Mouse (Mus musculus): ENCODE results near the gene Igf2bp2. TPM values are rescaled to one million over a fixed set of nuclear protein-coding genes. Genes with fewer than 3 reads are reported as not detected.

Igf2bp2 gene
- total and polyA plus RNA-seq, 2 experiments, result 0.37 to 0.81 TPM

DNA sequence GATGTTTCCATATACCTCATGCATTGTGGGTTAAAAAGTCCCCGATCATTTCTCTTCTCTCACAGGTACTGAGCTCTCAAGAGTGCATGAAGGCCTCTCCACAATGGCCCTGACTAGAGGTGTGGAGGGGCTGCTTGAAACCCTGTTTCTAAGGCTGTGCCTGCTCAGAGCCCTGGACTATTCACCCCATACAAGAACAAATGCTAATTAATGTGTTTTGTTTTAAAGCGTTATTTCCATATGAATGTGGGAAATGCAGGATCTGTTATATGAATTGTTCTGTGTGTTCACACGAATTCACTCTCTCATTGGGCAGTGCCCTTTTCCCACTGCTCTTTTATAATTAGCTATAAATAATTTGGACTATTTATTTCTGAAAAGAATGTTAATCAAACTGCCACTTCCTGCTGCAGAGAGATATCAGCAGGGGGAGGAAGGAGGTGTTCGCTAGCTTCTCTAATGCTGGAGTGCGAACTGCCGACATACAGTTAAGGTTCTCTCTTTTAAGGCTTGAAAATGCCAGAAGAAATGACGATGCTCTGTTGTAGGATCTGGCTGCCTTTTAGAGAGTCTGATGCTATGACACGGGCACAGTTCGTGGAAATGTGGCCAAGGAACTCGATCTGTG is 116.2 kb downstream of the Igf2bp2 start:
- no peak for DNase-seq (ENCODE audit: extremely low read depth, low read depth, low spot score)
- Histone ChIP-seq H3K36me3 (ENCODE audit: control insufficient read depth, insufficient read depth, low read length) (peaks cover 38% of the 10 kb centered on the region), H3K4me3 (ENCODE audit: insufficient read depth, low read depth, low read length) (no peak overlapping the region), H3K4me1 (ENCODE audit: control insufficient read depth, insufficient read depth, low read length) (no peaks in the 10 kb centered on the region), H3K27ac (replicated peaks; ENCODE audit: insufficient read depth, low read depth, low read length) (no peak overlapping the region), H3K27me3 (ENCODE audit: control insufficient read depth, insufficient read depth, low read length) (no peaks in the 10 kb centered on the region), H3K9ac (ENCODE audit: low read depth, low read length) (no peak overlapping the region), H3K79me2 (ENCODE audit: control insufficient read depth, insufficient read depth, low read length) (no peaks in the 10 kb centered on the region)
- no peak for TF ChIP-seq POLR2A (IDR thresholded peaks at IDR 0.05; ENCODE audit: extremely low read depth, insufficient read depth, low read length)
- TF ChIP-seq CTCF (IDR thresholded peaks at IDR 0.05; ENCODE audit: low read depth, low read length), result no peak
- WGBS, result 79% methylated on average over 10 of the region's 10 CpGs

GRCm38 (mm10) chr16:22045930-22046329 is 117.2 kb downstream of the Igf2bp2 start:
- 93% methylated on average over 3 of the region's 3 CpGs for WGBS

DNA sequence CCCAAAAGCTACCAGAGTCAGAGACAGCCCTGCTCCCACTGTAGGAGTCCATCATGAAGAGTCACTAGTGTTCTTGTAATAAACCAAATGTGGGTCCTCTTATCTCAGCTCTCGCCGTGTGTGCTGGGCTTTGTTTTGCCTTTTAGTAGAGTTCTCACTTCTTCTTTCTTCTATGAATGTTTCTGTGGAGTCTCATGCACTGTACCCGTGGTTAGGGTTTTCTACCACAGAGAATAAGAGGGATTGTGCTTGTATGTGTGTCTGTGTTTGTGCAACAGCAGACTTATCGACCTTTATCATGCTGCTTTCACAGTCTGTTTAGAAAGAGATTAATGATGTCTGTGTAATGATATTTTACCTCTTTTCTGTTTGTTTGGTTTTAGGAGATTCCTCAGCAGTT is 119.3 kb downstream of the Igf2bp2 start:
- peaks cover 53% of the 10 kb centered on the region for H3K36me3 ChIP-seq (ENCODE audit: control insufficient read depth, insufficient read depth, low read length)
- TF ChIP-seq POLR2A (IDR thresholded peaks at IDR 0.05; ENCODE audit: extremely low read depth, insufficient read depth, low read length), result no peak
- TF ChIP-seq CTCF (IDR thresholded peaks at IDR 0.05; ENCODE audit: low read depth, low read length), result no peak
- no peaks in the 10 kb centered on the region for H3K27me3 ChIP-seq (ENCODE audit: control insufficient read depth, insufficient read depth, low read length)

More at GRCm38 (mm10) chr16:22045930-22046329, 117.2 kb downstream of the Igf2bp2 start:
- H3K36me3 ChIP-seq (ENCODE audit: control insufficient read depth, insufficient read depth, low read length), result peaks cover 43% of the 10 kb centered on the region
- H3K4me1 ChIP-seq (ENCODE audit: control insufficient read depth, insufficient read depth, low read length), result no peaks in the 10 kb centered on the region
- no peak overlapping the region for H3K4me3 ChIP-seq (ENCODE audit: insufficient read depth, low read depth, low read length)
- TF ChIP-seq POLR2A (IDR thresholded peaks at IDR 0.05; ENCODE audit: extremely low read depth, insufficient read depth, low read length), result no peak
- TF ChIP-seq CTCF (IDR thresholded peaks at IDR 0.05; ENCODE audit: low read depth, low read length), result no peak
- DNase-seq (ENCODE audit: extremely low read depth, low read depth, low spot score), result no peak
- H3K79me2 ChIP-seq (ENCODE audit: control insufficient read depth, insufficient read depth, low read length), result no peaks in the 10 kb centered on the region
- no peak overlapping the region for H3K27ac ChIP-seq (replicated peaks; ENCODE audit: insufficient read depth, low read depth, low read length)
- no peak overlapping the region for H3K9ac ChIP-seq (ENCODE audit: low read depth, low read length)
- H3K27me3 ChIP-seq (ENCODE audit: control insufficient read depth, insufficient read depth, low read length), result no peaks in the 10 kb centered on the region

GRCm38 (mm10) chr16:22039978-22040377 is 123.1 kb downstream of the Igf2bp2 start:
- Histone ChIP-seq H3K27me3 (ENCODE audit: control insufficient read depth, insufficient read depth, low read length) (no peaks in the 10 kb centered on the region), H3K9ac (ENCODE audit: low read depth, low read length) (no peak overlapping the region), H3K79me2 (ENCODE audit: control insufficient read depth, insufficient read depth, low read length) (no peaks in the 10 kb centered on the region), H3K27ac (replicated peaks; ENCODE audit: insufficient read depth, low read depth, low read length) (no peak overlapping the region), H3K36me3 (ENCODE audit: control insufficient read depth, insufficient read depth, low read length) (peaks cover 55% of the 10 kb centered on the region), H3K4me1 (ENCODE audit: control insufficient read depth, insufficient read depth, low read length) (no peaks in the 10 kb centered on the region), H3K4me3 (ENCODE audit: insufficient read depth, low read depth, low read length) (no peak overlapping the region)
- 95% methylated on average over 1 of the region's 1 CpGs for WGBS
- no peak for TF ChIP-seq CTCF (IDR thresholded peaks at IDR 0.05; ENCODE audit: low read depth, low read length)
- no peak for TF ChIP-seq POLR2A (IDR thresholded peaks at IDR 0.05; ENCODE audit: extremely low read depth, insufficient read depth, low read length)
- DNase-seq (ENCODE audit: extremely low read depth, low read depth, low spot score), result no peak

More for the DNA sequence above, 119.3 kb downstream of the Igf2bp2 start:
- Histone ChIP-seq H3K9ac (ENCODE audit: low read depth, low read length) (no peak overlapping the region), H3K4me1 (ENCODE audit: control insufficient read depth, insufficient read depth, low read length) (no peaks in the 10 kb centered on the region), H3K79me2 (ENCODE audit: control insufficient read depth, insufficient read depth, low read length) (no peaks in the 10 kb centered on the region), H3K27ac (replicated peaks; ENCODE audit: insufficient read depth, low read depth, low read length) (no peak overlapping the region), H3K4me3 (ENCODE audit: insufficient read depth, low read depth, low read length) (no peak overlapping the region)
- 76% methylated on average over 4 of the region's 4 CpGs for WGBS
- DNase-seq (ENCODE audit: extremely low read depth, low read depth, low spot score), result no peak

GRCm38 (mm10) chr16:22038554-22038953 is 124.5 kb downstream of the Igf2bp2 start:
- Histone ChIP-seq H3K27me3 (ENCODE audit: control insufficient read depth, insufficient read depth, low read length) (no peaks in the 10 kb centered on the region), H3K9ac (ENCODE audit: low read depth, low read length) (no peak overlapping the region), H3K27ac (replicated peaks; ENCODE audit: insufficient read depth, low read depth, low read length) (no peak overlapping the region), H3K4me1 (ENCODE audit: control insufficient read depth, insufficient read depth, low read length) (no peaks in the 10 kb centered on the region), H3K79me2 (ENCODE audit: control insufficient read depth, insufficient read depth, low read length) (no peaks in the 10 kb centered on the region), H3K4me3 (ENCODE audit: insufficient read depth, low read depth, low read length) (no peak overlapping the region), H3K36me3 (ENCODE audit: control insufficient read depth, insufficient read depth, low read length) (peaks cover 43% of the 10 kb centered on the region)
- no peak for TF ChIP-seq POLR2A (IDR thresholded peaks at IDR 0.05; ENCODE audit: extremely low read depth, insufficient read depth, low read length)
- no peak for TF ChIP-seq CTCF (IDR thresholded peaks at IDR 0.05; ENCODE audit: low read depth, low read length)
- no peak for DNase-seq (ENCODE audit: extremely low read depth, low read depth, low spot score)
- WGBS, result 90% methylated on average over 10 of the region's 10 CpGs

DNA sequence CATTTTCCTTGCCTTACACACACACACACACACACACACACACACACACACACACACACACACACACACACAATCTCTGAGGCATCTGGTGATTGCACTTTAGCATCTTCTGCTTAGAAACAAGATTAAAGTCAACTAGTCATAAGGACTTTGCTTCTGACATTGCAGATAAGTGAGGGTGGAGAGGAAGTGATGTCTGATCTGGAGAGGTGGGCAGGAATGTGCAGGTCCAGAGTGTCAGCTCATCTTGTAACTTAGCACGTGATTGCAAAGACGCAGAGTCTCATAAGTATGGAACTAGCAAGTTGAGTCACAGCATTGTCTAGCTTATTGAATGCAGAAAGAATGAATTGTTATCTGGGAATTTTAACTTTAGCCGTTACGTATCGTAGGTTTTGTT is 135.6 kb downstream of the Igf2bp2 start:
- H3K4me3 ChIP-seq (ENCODE audit: insufficient read depth, low read depth, low read length), result no peak overlapping the region
- no peak overlapping the region for H3K27ac ChIP-seq (replicated peaks; ENCODE audit: insufficient read depth, low read depth, low read length)
- no peak for DNase-seq (ENCODE audit: extremely low read depth, low read depth, low spot score)
- TF ChIP-seq POLR2A (IDR thresholded peaks at IDR 0.05; ENCODE audit: extremely low read depth, insufficient read depth, low read length) (no peak), CTCF (IDR thresholded peaks at IDR 0.05; ENCODE audit: low read depth, low read length) (no peak)
- no peaks in the 10 kb centered on the region for H3K79me2 ChIP-seq (ENCODE audit: control insufficient read depth, insufficient read depth, low read length)
- 90% methylated on average over 5 of the region's 5 CpGs for WGBS
- peaks cover 67% of the 10 kb centered on the region for H3K36me3 ChIP-seq (ENCODE audit: control insufficient read depth, insufficient read depth, low read length)
- H3K9ac ChIP-seq (ENCODE audit: low read depth, low read length), result no peak overlapping the region
- no peaks in the 10 kb centered on the region for H3K27me3 ChIP-seq (ENCODE audit: control insufficient read depth, insufficient read depth, low read length)
- no peaks in the 10 kb centered on the region for H3K4me1 ChIP-seq (ENCODE audit: control insufficient read depth, insufficient read depth, low read length)
